Mouse (Mus musculus): ENCODE data around the gene Olfr938. TPM values are rescaled to one million over a fixed set of nuclear protein-coding genes. Genes with fewer than 3 reads are reported as not detected.

Olfr938 gene
- polyA plus RNA-seq (2017; shearing (Covaris generic)), result not detected

DNA sequence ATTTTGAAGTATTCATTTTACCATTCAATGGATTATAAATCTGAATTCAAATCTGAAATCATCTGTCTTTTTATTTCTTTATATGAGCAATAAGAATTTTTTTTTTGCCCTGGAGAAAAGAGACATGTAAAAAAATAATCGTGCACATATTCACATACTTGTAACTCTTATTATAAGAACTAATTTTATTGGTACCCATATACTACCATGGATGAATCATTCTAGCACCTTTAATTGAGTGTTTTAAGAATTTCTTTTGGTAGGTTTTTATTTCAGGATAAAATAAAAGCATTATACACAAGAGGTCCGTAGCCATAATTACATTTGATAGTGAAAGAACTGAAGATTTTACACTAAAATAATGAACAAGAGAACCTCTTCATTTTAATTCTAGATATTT lies at the start of gene Olfr938:
Gene Olfr938 (minus strand): TSS at position 101 of the 400 bp plus-strand sequence.

DNA sequence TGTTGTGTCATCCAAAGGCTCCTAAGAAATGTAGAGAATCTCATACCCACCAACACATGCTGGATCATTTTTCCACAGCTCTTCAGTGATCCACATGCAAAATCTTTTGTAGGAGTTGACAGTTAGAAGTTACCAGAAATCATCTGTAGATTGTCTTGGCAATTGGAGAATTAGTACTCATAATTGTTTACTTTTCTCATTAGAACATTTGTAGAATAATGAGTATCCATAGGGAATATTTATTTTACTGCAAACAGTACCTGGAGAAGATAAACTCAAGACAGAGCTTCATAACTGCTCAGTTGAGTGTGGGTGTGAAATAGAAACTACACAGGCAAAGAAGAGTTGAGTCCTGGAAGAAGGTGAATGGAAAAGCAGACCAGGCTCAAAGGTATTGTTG lies 49.1 kb upstream of the Olfr938 start, which contains the start of gene Olfr27:
Gene Olfr27 (plus strand): TSS at position 301 of the 400 bp plus-strand sequence.

DNA sequence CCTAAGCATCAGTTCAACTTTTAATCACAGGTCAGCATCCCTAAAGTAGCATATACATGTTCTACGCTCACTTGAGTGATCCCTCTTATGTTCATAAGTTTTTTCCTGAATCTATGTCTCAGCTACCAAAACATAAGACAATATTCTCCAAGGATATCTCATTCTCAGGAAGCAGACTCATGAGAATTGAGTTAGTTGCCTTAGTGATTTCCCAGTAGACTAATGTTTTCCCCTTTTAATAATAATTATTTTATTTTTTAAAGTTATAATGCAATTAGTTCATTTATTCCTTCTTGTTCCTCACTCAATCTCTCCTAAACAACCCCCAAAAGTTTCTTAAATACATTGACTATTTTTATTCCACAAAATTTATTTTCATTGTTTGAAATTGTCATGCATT lies 13.8 kb downstream of the Olfr938 start, which contains the start of gene Olfr937:
Gene Olfr937 (minus strand): TSS at position 101 of the 400 bp plus-strand sequence.

Other genes starting within 250 kb of the Olfr938 start
- gene Olfr924, start 234.4 kb downstream of the Olfr938 start, polyA plus RNA-seq (2017; shearing (Covaris generic)), result not detected
- not detected for gene Olfr26, start 223.8 kb downstream of the Olfr938 start, polyA plus RNA-seq (2017; shearing (Covaris generic))
- not detected for gene Olfr926, start 201.8 kb downstream of the Olfr938 start, polyA plus RNA-seq (2017; shearing (Covaris generic))
- not detected for gene Olfr930, start 149.1 kb downstream of the Olfr938 start, polyA plus RNA-seq (2017; shearing (Covaris generic))
- gene Olfr933, start 106.6 kb downstream of the Olfr938 start, polyA plus RNA-seq (2017; shearing (Covaris generic)), result 0.11 TPM
- gene Olfr934, start 90.6 kb downstream of the Olfr938 start, polyA plus RNA-seq (2017; shearing (Covaris generic)), result 0.21 TPM
- not detected for gene Olfr935, start 79.2 kb downstream of the Olfr938 start, polyA plus RNA-seq (2017; shearing (Covaris generic))
- not detected for gene Olfr146, start 55.5 kb downstream of the Olfr938 start, polyA plus RNA-seq (2017; shearing (Covaris generic))
- 0.55 TPM for gene Olfr937, start 13.9 kb downstream of the Olfr938 start, polyA plus RNA-seq (2017; shearing (Covaris generic))
- gene Olfr27, start 49.2 kb upstream of the Olfr938 start, polyA plus RNA-seq (2017; shearing (Covaris generic)), result not detected
- 0.13 TPM for gene Olfr943, start 87.4 kb upstream of the Olfr938 start, polyA plus RNA-seq (2017; shearing (Covaris generic))
- 0.41 TPM for gene Olfr944, start 123.0 kb upstream of the Olfr938 start, polyA plus RNA-seq (2017; shearing (Covaris generic))
- not detected for gene Olfr1537, start 171.1 kb upstream of the Olfr938 start, polyA plus RNA-seq (2017; shearing (Covaris generic))
- gene Olfr945, start 197.9 kb upstream of the Olfr938 start, polyA plus RNA-seq (2017; shearing (Covaris generic)), result not detected
- 0.24 TPM for gene Olfr948, start 247.2 kb upstream of the Olfr938 start, polyA plus RNA-seq (2017; shearing (Covaris generic))